Mouse (Mus musculus) megakaryocyte-erythroid progenitor cell, adult 5-6 weeks (primary cell): ENCODE data around the gene Slc25a25. TPM values are rescaled to one million over a fixed set of nuclear protein-coding genes. Genes with fewer than 3 reads are reported as not detected.

Experiments used
- ATAC-seq: replicated peaks from 2 replicates; pipeline ENCODE4 v1.8.0; 2016; ENCODE audit warnings: mild to moderate bottlenecking, inconsistent platforms; ENCODE audit not compliant: severe bottlenecking, poor library complexity, low FRiP score, low TSS enrichment
- total RNA-seq, 2 experiments: library from RNA; stranded (forward) in 1 of 2; stranded (reverse) in 1 of 2; fragments of 200-1000, 215-1000 nt in 1 of 2; fragments of >200 nt in 1 of 2; fragmentation: Nextera tagmentation in 1 of 2; gene quantifications; 2 replicates each; pipeline ENCODE4 v1.2.3; 2014 to 2017

The Slc25a25 gene
- total RNA-seq, 2 experiments from 2014 or later = 12.2 to 34.6 TPM

- peak; percentile 44 for ATAC-seq
Observed at GRCm38 (mm10) chr2:32464212-32464891, 13.1 kb upstream of the Slc25a25 start.

DNA sequence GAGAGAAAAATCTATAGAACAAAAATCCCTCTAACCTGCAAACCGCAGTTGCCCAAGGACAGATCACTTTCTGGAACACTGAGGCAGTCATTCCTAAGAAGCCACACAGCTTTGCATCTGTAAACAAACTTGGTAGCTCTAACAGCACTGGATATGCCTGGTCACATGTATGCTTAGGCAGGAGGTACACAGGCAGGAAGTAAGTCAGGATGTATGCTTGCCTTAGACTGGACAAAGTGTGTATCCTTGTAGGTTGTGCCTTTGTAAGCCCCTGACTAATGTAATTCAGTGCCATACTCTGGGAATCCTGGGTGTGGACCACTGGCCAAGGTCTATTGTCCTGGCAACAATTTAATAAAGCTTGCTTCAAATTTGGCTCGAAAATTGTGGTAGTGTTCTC is 12.5 kb upstream of the Slc25a25 start:
- ATAC-seq = no peak

DNA sequence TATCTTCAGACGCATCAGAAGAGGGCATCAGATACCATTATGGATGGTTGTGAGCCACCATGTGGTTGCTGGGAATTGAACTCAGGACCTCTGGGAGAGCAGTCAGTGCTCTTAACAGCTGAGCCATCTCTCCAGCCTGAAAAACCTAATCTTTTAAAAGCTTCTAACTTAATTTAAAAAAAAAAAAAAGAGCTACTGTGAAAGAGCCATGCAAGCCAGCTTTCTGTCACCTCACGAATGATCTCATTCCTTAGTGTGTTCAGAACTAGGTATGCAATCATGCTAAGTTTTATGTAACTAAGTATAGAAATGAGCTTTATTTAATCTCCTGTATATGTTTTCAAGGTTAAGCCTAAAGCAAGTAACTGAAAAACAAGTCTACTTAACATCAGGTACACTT is 8.4 kb upstream of the Slc25a25 start:
- ATAC-seq = no peak

- ATAC-seq = no peak
Observed at GRCm38 (mm10) chr2:32458300-32458699, 7.1 kb upstream of the Slc25a25 start.

GRCm38 (mm10) chr2:32455101-32455500 is 3.9 kb upstream of the Slc25a25 start:
- no peak for ATAC-seq

DNA sequence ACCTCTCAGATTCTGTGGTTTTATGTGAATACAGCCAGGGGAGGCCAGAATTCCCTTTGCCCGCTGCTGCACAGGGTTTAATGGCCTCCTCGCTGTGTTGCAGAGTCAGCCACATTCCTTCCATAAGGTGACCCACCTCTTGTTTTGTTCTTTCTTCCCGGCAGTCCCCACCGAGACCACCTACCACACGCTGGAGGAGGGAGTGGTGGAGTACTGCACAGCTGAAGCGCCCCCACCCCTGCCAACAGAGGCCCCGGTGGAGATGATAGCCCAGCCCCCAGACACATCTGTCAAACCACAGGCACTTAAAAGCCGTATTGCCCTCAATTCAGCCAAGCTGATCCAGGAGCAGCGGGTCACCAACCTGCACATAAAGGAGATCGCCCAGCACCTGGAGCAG is 3.4 kb upstream of the Slc25a25 start:
- ATAC-seq = no peak

DNA sequence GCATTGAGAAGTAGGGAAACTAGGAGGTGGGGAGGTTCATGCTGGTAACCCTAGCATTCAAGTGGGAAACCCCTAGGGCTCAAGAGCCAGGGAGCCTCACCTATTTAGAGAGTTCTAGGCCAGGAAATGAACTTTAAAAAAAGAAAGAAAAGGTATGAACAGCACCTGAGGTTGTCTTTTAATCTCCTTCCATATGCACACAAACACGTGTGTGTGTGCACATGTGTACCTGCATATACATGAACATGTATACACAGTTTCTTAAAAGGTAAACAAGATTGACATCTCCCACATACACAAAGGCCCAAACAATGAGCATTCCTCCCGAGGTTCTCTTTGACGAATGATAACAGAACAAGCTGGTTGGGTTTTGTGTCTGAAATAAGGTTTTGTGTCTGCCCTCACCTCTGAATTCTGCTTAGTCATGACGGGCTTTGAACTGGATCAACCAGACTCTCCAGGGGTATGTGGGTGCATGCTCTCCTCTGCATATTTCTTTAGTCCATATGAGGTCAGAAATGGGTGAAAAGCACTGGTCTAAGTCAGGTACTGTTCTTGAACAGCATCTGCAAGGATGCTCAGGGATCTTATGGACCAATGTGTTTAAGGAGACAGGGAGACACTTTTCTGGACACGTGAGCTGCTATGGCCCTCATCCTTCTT is 2.5 kb upstream of the Slc25a25 start:
- ATAC-seq = no peak

GRCm38 (mm10) chr2:32452441-32452971 is 1.3 kb upstream of the Slc25a25 start:
- ATAC-seq = no peak

DNA sequence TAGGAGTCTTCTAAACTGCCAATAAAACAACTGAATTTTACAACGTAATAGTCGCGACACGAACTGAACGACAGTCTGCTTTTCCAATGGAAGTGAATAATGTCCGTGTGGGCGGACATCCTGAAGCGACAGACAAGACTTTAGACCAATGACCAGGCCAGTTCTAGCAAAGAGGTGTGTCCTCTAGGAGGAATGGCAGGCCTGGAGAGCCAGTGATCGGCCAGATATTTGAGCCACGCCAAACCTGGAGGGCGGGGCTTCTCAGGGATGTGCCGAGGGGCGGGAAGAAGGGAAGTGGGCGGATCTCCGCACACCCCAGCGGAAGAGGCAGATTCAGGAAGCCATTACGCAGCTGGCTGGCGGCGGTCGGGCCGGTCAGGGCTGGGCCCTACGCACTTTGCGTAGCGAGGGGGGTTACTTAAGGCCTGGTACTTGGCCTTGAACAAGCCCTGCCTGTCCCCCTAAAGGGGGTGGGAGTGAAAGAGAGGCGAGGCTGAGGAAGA is 676 bp upstream of the Slc25a25 start:
- ATAC-seq = peak; percentile 92

DNA sequence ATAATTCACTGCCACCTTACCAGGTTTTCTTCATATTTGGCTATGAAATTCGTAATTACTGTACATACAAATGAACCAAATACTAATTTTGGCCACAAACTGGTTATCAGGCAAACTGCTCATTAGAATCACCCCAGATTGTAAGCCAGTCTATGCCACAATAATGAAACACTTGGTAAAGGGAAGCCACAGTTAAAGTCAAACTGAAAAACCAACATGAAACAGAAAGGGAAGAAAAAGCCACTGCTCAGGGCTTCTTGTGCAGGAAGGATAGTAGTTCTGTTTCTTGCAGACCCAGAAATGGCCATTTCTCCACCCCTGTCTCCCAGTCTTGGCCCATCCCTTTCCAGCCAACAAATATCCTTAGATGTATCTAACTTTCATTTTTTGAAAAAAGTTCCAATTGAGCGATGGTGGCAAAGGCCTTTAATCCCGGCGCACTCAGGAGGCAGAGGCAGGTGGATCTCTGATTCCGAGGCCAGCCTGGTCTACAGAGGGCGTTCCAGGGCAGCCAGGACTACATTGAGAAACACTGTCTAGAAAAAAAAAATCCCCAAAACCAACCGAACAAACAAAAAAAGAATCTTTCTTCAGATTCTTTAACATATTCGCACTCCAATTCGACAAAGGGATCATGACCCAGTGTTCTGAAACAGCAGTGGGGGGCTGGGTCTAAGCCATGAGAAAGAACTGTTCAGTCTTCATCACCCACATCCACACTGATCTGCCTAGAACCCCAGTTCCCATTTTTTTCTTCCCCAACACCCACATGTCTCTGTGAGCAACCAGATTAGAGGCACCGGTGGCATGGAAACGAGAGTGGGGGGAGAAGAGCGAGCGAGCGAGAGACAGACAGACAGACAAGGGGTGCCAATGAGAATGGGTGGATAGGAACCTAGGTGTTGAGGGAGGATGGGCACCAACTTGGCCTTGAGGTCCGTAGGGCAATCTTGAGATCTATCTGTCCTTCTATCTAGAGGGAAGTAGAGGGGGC is 1.2 kb downstream of the Slc25a25 start, which contains the start of gene Naif1:
Gene Naif1 (plus strand): TSS at position 697 of the 994 bp plus-strand sequence.
- no peak for ATAC-seq

DNA sequence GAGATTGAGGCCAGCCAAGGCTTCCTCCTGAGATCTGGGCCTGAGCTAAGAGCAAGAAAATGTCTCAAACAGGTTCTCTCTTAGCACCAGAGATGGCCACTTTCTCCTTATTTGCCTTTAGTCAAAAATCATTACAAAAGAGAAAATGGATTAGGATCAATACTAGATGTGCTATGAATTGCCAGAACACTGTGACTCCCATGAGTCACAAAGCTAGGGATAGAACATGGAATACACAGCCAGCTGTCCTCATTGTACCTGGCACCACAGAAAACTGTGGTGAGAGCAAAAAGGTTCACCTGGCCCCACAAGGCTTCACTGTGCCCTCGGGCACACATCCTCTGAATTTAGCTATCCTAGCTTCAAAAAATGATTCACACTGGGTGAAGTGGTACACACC is 2.8 kb downstream of the Slc25a25 start:
- no peak for ATAC-seq

DNA sequence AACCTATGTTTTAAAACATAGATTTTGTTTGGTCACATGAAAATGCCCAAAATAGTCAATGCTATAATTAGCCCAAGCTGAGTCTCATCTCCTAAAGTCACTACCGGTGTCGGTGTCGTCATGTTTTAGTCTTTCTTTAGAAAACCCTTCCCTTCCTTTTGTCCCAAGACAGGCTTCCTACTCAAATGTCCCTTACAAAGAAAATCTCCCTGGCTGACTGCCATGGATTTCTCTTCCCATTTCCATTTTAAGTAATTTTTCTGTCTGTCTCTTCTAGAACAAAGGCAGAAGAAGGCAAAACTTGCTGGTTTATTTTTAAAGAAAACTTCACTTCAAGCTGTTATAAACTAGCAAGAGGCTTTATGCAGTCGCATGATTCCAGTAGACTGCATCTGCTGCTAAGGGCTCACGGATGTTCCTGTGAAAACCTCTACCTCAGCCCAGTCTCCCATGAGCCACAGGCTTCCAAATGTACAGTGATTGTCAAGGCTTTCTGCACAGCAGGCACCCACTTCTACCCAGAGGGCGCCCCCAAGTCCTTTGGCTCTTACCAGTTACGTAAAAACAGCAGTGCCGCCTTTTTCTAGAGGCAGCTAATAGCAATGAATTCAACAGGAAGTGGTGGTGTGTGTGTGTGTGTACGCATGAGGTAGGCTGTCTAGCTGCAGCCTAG is 3.8 kb downstream of the Slc25a25 start:
- ATAC-seq = no peak

DNA sequence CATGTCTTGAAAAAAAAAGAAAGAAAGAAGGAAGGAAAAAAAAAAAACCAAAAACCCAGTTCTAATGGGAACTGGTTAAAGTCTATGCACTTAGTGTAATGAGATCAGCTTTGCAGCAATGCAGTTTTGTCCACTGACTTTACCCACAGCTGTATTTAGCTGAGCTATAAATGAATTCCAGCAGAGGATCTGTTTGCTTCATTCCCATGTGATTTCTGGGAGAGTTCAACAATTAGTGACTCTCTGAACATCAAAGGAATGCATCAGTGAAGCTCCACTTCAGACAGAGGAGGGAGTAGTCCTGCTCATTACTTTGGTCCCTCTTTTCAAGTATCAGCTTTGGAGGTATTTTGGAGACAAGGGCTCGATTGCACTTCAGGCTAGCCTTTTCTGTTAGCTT is 5.7 kb downstream of the Slc25a25 start:
- no peak for ATAC-seq

- ATAC-seq = no peak
Observed at GRCm38 (mm10) chr2:32441550-32441949, 9.7 kb downstream of the Slc25a25 start.

- ATAC-seq = no peak
Observed at GRCm38 (mm10) chr2:32440632-32441031, 10.6 kb downstream of the Slc25a25 start.

- no peak for ATAC-seq
Observed at GRCm38 (mm10) chr2:32440164-32440563, 11.1 kb downstream of the Slc25a25 start.

GRCm38 (mm10) chr2:32439177-32439576 is 12.1 kb downstream of the Slc25a25 start:
- no peak for ATAC-seq

DNA sequence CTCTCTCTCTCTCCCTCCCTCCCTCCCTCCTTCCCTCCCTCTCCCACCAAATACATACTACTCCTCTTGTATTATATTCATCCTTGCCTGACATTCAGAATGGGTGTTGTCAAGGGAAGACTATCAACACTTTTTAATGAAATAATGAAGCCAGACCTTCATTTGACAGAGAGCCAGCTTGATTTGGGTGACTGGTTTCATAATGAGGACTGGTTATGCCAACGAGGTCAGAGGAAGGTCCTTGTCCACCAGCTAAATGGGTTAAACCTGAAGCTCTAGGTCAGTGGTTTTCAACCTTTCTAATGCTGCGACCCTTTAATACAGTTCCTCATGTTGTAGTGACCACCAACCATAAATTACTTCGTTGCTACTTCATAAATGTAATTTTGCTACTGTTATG is 12.5 kb downstream of the Slc25a25 start:
- no peak for ATAC-seq

- no peak for ATAC-seq
Observed at GRCm38 (mm10) chr2:32437612-32438166, 13.6 kb downstream of the Slc25a25 start.
